Mouse (Mus musculus) megakaryocyte, adult 5-6 weeks (primary cell): ENCODE results near the gene Prss22. TPM values are rescaled to one million over a fixed set of nuclear protein-coding genes. Genes with fewer than 3 reads are reported as not detected.
"Not testable (repeated sequence)": the region's sequence is repeated elsewhere in the genome, so short reads cannot be mapped to it uniquely, and the experiment has no call there.

Experiments used
- ATAC-seq: 2 replicates; pipeline ENCODE4 v1.8.0; 2016; ENCODE audit warnings: mild to moderate bottlenecking, inconsistent platforms; ENCODE audit not compliant: poor library complexity, severe bottlenecking
- total RNA-seq, 2 experiments: library from RNA; stranded (forward) in 1 of 2; stranded (reverse) in 1 of 2; fragments of 153-499, 151-499 nt in 1 of 2; fragments of 221-1000, 200-1000 nt in 1 of 2; gene quantifications; 2 replicates each; pipeline versions ENCODE4 v1.2.3 to v1.2.4; 2015 to 2017

Prss22 gene
- total RNA-seq, 2 experiments from 2014 or later, result not detected

- no peak for ATAC-seq
Measured at GRCm38 (mm10) chr17:23949068-23949467, 48.8 kb downstream of the Prss22 start.

DNA sequence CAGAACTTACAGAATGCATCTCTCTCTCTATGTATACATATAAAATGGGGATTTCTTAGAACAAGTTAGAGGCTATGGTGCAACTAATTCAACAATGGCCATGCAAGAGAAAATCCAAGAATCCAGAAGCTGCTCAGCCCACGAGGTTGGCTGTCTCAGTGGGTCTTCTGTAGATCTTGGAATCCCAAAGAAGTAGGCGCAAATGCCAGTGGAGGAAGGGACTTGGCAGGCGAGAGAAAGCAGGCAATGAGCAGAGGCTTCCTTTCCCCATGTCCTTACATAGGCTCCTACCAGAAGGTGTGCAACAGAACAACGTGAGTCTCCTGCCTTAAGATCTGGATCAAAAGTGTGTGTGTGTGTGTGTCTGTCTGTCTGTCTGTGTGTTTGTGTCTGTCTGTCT lies 50.4 kb downstream of the Prss22 start:
- not testable (repeated sequence) for ATAC-seq

Other genes with a start within 250 kb of the Prss22 start
- gene Flywch1, start 226.5 kb downstream of the Prss22 start, total RNA-seq (2015), result 3.1 and 3.7 TPM in 2 replicates
- gene Flywch1, start 226.5 kb downstream of the Prss22 start, total RNA-seq (2017), result 7.7 and 12.0 TPM in 2 replicates
- gene Flywch2, start 212.0 kb downstream of the Prss22 start, total RNA-seq (2015), result 0.66 TPM in 1 of 2 replicates, not detected in the other
- 0.92 TPM in 1 of 2 replicates, not detected in the other for gene Flywch2, start 212.0 kb downstream of the Prss22 start, total RNA-seq (2017)
- 210 and 224 TPM in 2 replicates for gene Srrm2, start 207.6 kb downstream of the Prss22 start, total RNA-seq (2015)
- gene Srrm2, start 207.6 kb downstream of the Prss22 start, total RNA-seq (2017), result 81.2 and 117 TPM in 2 replicates
- gene Elob, start 169.0 kb downstream of the Prss22 start, total RNA-seq (2015), result 283 and 294 TPM in 2 replicates
- gene Elob, start 169.0 kb downstream of the Prss22 start, total RNA-seq (2017), result 113 and 140 TPM in 2 replicates
- not detected in 2 replicates for gene Prss33, start 162.0 kb downstream of the Prss22 start, total RNA-seq (2015)
- not detected in 2 replicates for gene Prss33, start 162.0 kb downstream of the Prss22 start, total RNA-seq (2017)
- not detected in 2 replicates for gene Prss32, start 154.2 kb downstream of the Prss22 start, total RNA-seq (2015)
- gene Prss32, start 154.2 kb downstream of the Prss22 start, total RNA-seq (2017), result not detected in 2 replicates
- gene Prss41, start 153.9 kb downstream of the Prss22 start, total RNA-seq (2015), result not detected in 2 replicates
- not detected in 2 replicates for gene Prss41, start 153.9 kb downstream of the Prss22 start, total RNA-seq (2017)
- gene Prss21, start 130.0 kb downstream of the Prss22 start, total RNA-seq (2015), result not detected in 2 replicates
- gene Prss21, start 130.0 kb downstream of the Prss22 start, total RNA-seq (2017), result not detected in 2 replicates
- not detected in 2 replicates for gene Dcpp1, start 117.2 kb downstream of the Prss22 start, total RNA-seq (2015)
- gene Dcpp1, start 117.2 kb downstream of the Prss22 start, total RNA-seq (2017), result not detected in 2 replicates
- gene Dcpp2, start 117.2 kb downstream of the Prss22 start, total RNA-seq (2015), result not detected in 2 replicates
- not detected in 2 replicates for gene Dcpp2, start 117.2 kb downstream of the Prss22 start, total RNA-seq (2017)
- gene Dcpp3, start 80.6 kb downstream of the Prss22 start, total RNA-seq (2015), result not detected in 2 replicates
- not detected in 2 replicates for gene Dcpp3, start 80.6 kb downstream of the Prss22 start, total RNA-seq (2017)
- not detected in 2 replicates for gene Sbp, start 56.4 kb downstream of the Prss22 start, total RNA-seq (2015)
- gene Sbp, start 56.4 kb downstream of the Prss22 start, total RNA-seq (2017), result not detected in 2 replicates
- not detected in 2 replicates for gene Sbpl, start 42.8 kb downstream of the Prss22 start, total RNA-seq (2015)
- not detected in 2 replicates for gene Sbpl, start 42.8 kb downstream of the Prss22 start, total RNA-seq (2017)
- 1.2 and 2.5 TPM in 2 replicates for gene Prss30, start 17.5 kb downstream of the Prss22 start, total RNA-seq (2015)
- gene Prss30, start 17.5 kb downstream of the Prss22 start, total RNA-seq (2017), result 0.89 and 1.2 TPM in 2 replicates
- not detected in 2 replicates for gene Prss27, start 40.0 kb upstream of the Prss22 start, total RNA-seq (2015)
- gene Prss27, start 40.0 kb upstream of the Prss22 start, total RNA-seq (2017), result not detected in 2 replicates
- gene Kctd5, start 75.4 kb upstream of the Prss22 start, total RNA-seq (2015), result 12.0 and 16.7 TPM in 2 replicates
- gene Kctd5, start 75.4 kb upstream of the Prss22 start, total RNA-seq (2017), result 17.3 and 17.7 TPM in 2 replicates
- gene Pdpk1, start 152.8 kb upstream of the Prss22 start, total RNA-seq (2015), result 45.4 and 51.3 TPM in 2 replicates
- gene Pdpk1, start 152.8 kb upstream of the Prss22 start, total RNA-seq (2017), result 50.6 and 57.7 TPM in 2 replicates
- gene Amdhd2, start 165.7 kb upstream of the Prss22 start, total RNA-seq (2015), result 28.8 and 36.3 TPM in 2 replicates
- gene Amdhd2, start 165.7 kb upstream of the Prss22 start, total RNA-seq (2017), result 44.4 and 68.1 TPM in 2 replicates
- 468 and 476 TPM in 2 replicates for gene Atp6v0c, start 171.6 kb upstream of the Prss22 start, total RNA-seq (2015)
- 175 and 180 TPM in 2 replicates for gene Atp6v0c, start 171.6 kb upstream of the Prss22 start, total RNA-seq (2017)
- 5.5 and 11.8 TPM in 2 replicates for gene Tbc1d24, start 207.5 kb upstream of the Prss22 start, total RNA-seq (2015)
- gene Tbc1d24, start 207.5 kb upstream of the Prss22 start, total RNA-seq (2017), result 4.0 and 4.6 TPM in 2 replicates
- 0.11 TPM in 1 of 2 replicates, not detected in the other for gene Ntn3, start 211.4 kb upstream of the Prss22 start, total RNA-seq (2015)
- 0.08 TPM in 1 of 2 replicates, not detected in the other for gene Ntn3, start 211.4 kb upstream of the Prss22 start, total RNA-seq (2017)
- 6.6 and 7.8 TPM in 2 replicates for gene Tedc2, start 222.8 kb upstream of the Prss22 start, total RNA-seq (2015)
- 12.3 and 13.5 TPM in 2 replicates for gene Tedc2, start 222.8 kb upstream of the Prss22 start, total RNA-seq (2017)